Mouse (Mus musculus) hindbrain, postnatal 0 days (tissue): Measurements from ENCODE around the gene Tmpo. TPM values are rescaled to one million over a fixed set of nuclear protein-coding genes. Genes with fewer than 3 reads are reported as not detected.
A peak's percentile ranks its signal among the peaks of the same experiment; 100 is the strongest.

ENCODE experiments used
- ATAC-seq: fragments of 200-750 bp; cut with Nextera tagmentation; 2 replicates; pipeline ENCODE4 v1.8.0; 2017; ENCODE audit warnings: mild to moderate bottlenecking, moderate TSS enrichment, moderate library complexity
- DNase-seq: peaks from one replicate; pipeline ENCODE4 v3.0.0-alpha.2; 2015; ENCODE audit warnings: low spot score
- H3K27ac ChIP-seq: fragments of 300-500 bp; sonication (generic); 2 replicates; pipeline ENCODE4 v1.5.1; 2014; ENCODE audit warnings: mild to moderate bottlenecking
- H3K27me3 ChIP-seq: fragments of 300-500 bp; sonication (generic); 2 replicates; pipeline ENCODE4 v1.6.1; 2014; ENCODE audit warnings: low read length, mixed read lengths; ENCODE audit not compliant: insufficient read depth
- H3K36me3 ChIP-seq: fragments of 300-500 bp; sonication (generic); 2 replicates; pipeline ENCODE4 v1.6.1; 2014; ENCODE audit warnings: low read length, mixed read lengths; ENCODE audit not compliant: insufficient read depth
- H3K4me1 ChIP-seq: fragments of 300-500 bp; sonication (generic); 2 replicates; pipeline ENCODE4 v1.6.1; 2014; ENCODE audit warnings: antibody characterized with exemption, low read length, mixed read lengths; ENCODE audit not compliant: insufficient read depth
- H3K4me2 ChIP-seq: fragments of 300-500 bp; sonication (generic); 2 replicates; pipeline ENCODE4 v1.6.1; 2014; ENCODE audit warnings: low read depth, mild to moderate bottlenecking, low read length, moderate library complexity, mixed read lengths
- H3K4me3 ChIP-seq: fragments of 300-500 bp; sonication (generic); 2 replicates; pipeline ENCODE4 v1.5.1; 2014; ENCODE audit warnings: low read length
- H3K9ac ChIP-seq: fragments of 300-500 bp; sonication (generic); replicated peaks from 2 replicates; pipeline ENCODE4 v1.6.1; 2014; ENCODE audit warnings: mild to moderate bottlenecking, low read length, moderate library complexity, mixed read lengths
- H3K9me3 ChIP-seq: fragments of 300-500 bp; sonication (generic); 2 replicates; pipeline ENCODE4 v1.6.1; 2016; ENCODE audit warnings: low read length, mixed read lengths
- CTCF ChIP-seq: IDR thresholded peaks from 2 replicates; pipeline ENCODE4 v1.5.1; 2016; ENCODE audit warnings: antibody characterized with exemption, control low read depth, low read depth
- WGBS: fragments of 180-500 bp; shearing (Covaris S2); extraction: QIAGEN DNeasy Blood & Tissue Kit; methylation state at CpG from one replicate; pipeline ENCODE4 v1.1.7; 2014; 5-methylcytosine and 5-hydroxymethylcytosine counted together
- polyA plus RNA-seq: library from polyadenylated mRNA; unstranded; fragments of >200 nt; fragmentation: Nextera tagmentation; extraction: Ambion mirVana; gene quantifications from 2 replicates; pipeline ENCODE4 v1.2.1, GENCODE M21; 2015
- total RNA-seq: library from RNA; depleted of rRNA; stranded (reverse); fragments of >200 nt; gene quantifications from 2 replicates; pipeline ENCODE4 v1.2.3, GENCODE M21; 2014; rRNA removed

Gene Tmpo
- total RNA-seq, result 102 and 110 TPM in 2 replicates
- 66.9 and 72.1 TPM in 2 replicates for polyA plus RNA-seq

DNA sequence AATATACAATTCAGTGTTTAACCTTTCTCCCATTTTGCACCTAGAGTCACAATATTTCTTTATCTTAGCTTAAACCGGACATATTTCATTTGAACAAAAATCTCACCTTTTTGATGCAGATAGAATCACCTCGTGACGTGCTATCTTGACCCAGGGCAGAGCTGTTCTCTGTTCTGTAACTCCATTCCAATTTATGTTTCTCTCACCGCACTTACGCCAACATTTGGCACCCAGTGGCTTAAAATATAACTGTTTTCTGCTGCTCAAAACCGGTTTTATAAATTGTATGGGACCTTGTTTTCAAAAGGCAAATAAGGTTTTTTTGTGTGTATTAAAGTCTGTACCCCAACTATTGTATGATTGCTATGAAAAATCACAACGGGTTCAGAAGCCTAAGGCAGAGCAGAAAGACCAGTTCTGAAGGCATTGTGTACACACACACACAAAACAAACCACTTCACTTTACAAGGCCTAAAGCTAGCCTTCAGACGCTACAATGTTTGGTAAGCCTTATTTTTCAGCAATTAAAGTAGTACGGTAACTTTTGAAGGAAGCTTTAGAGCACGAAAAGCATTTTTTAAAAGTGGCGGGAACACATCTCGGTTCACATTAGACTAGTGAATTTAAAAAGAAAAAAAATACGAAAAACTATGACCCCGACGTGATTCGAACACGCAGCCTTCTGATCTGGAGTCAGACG is at the start of gene Tmpo:
Tmpo (minus strand) TSS at position 555 of the 700 bp plus-strand sequence.
- Histone ChIP-seq H3K4me3 (peak within 1 kb of the TSS; percentile 58), H3K27ac (peak within 1 kb of the TSS; percentile 99), H3K4me1 (peaks cover 15% of the 10 kb centered on the region; the same call in 1 of the 2 replicates), H3K9me3 (no peaks in the 10 kb centered on the region), H3K4me2 (peak within 1 kb of the TSS; percentile 67), H3K9ac (peak within 1 kb of the TSS; percentile 65), H3K36me3 (no peaks in the 10 kb centered on the region), H3K27me3 (no peaks in the 10 kb centered on the region)
- DNase-seq (no peak), ATAC-seq (no peak)
- 9% methylated on average over 18 of the region's 18 CpGs for WGBS
- TF ChIP-seq CTCF, result no peak

DNA sequence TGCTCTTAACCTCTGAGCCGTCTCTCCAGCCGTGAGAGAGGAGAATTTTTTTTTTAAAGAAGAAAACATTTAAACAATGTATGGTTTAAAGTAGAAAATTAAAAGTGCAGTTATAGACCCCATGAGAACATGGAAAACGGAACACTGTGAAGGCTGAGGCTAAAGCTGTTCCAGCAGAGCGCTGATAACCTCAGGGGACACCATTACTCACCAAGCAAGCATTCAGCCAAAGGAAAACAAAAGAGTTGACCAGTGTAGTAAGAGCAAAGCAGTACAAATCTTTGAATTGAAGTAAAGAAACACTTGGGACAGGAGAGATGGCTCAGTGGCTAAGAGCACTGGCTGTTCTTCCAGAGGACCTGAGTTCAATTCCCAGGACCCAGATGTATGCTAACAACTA is 49.3 kb upstream of the Tmpo start:
- no peak overlapping the region for H3K9ac ChIP-seq
- 0 out of 2 replicates have a peak overlapping the region, but pooled peaks have one; percentile 17 for H3K27ac ChIP-seq
- no peak for DNase-seq
- H3K4me2 ChIP-seq, result no peak overlapping the region
- no peaks in the 10 kb centered on the region for H3K36me3 ChIP-seq
- H3K27me3 ChIP-seq, result no peaks in the 10 kb centered on the region
- no peaks in the 10 kb centered on the region for H3K9me3 ChIP-seq
- 58% methylated on average over 4 of the region's 4 CpGs for WGBS
- TF ChIP-seq CTCF, result no peak
- H3K4me3 ChIP-seq, result no peak overlapping the region
- ATAC-seq, result no peak
- H3K4me1 ChIP-seq, result peaks cover 10% of the 10 kb centered on the region

DNA sequence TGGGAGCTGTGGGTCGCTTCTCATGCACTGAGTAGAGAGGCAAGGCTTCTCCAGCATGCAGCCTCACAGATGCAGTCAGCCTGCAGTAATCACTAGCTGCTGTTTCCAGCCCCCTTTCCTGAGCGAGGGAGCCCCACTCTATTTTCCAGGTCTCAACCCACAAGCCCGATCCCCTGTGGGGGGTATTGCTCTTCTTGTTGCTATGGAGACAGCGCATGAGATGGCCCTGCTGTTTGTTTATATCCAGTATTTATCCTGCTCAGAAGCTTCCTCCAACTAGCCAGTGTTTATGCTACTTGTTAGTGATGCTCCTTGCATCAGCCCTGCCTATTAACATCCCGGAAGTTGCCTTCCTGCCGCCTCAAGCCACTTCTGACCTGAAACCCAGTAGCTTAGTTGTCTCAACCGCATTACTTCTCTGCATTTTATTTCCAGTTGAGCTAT is 48.4 kb upstream of the Tmpo start:
- no peak for TF ChIP-seq CTCF
- H3K36me3 ChIP-seq, result no peaks in the 10 kb centered on the region
- no peaks in the 10 kb centered on the region for H3K9me3 ChIP-seq
- 5% methylated on average over 7 of the region's 7 CpGs for WGBS
- peak overlapping the region; percentile 17 for H3K27ac ChIP-seq
- H3K27me3 ChIP-seq, result no peaks in the 10 kb centered on the region
- H3K4me2 ChIP-seq, result peak overlapping the region; percentile 47
- peaks cover 10% of the 10 kb centered on the region for H3K4me1 ChIP-seq
- peak overlapping the region; percentile 2; the same call in 1 of the 2 replicates for H3K9ac ChIP-seq
- DNase-seq (peak; percentile 84), ATAC-seq (peak; percentile 89)
- H3K4me3 ChIP-seq, result peak overlapping the region; percentile 7

DNA sequence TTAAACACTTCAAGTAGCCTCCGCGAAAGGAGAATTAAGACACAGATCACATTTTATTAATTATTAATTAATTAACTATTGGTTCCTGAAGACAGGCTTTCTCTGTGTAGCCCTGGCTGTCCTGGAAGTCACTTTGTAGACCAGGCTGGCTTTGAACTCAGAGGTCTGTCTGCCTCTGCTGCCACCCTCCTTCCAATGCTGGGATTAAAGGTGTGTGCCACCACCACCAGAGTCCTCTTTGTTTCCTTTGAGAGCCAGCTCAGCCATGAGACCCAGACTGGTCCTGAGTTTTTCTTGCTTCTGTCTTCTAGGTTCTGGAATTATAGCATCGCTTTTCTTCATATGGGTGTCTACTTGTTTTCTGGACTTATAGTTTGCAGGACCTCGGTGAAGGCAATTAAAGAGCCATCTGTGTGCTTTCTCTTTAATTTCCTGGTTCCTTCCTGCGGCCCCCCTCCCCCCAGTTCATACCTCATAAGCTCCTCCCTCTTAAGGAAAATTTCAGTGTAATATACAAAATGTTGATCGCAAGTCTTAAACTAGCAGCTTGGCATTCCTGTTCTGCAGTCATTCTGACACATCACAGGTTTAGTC is 47.9 kb upstream of the Tmpo start:
- Histone ChIP-seq H3K9ac (peak overlapping the region; percentile 2; the same call in 1 of the 2 replicates), H3K36me3 (no peaks in the 10 kb centered on the region), H3K9me3 (no peaks in the 10 kb centered on the region), H3K4me3 (peak overlapping the region; percentile 7), H3K27ac (peak overlapping the region; percentile 17), H3K4me2 (peak overlapping the region; percentile 47), H3K27me3 (no peaks in the 10 kb centered on the region), H3K4me1 (peaks cover 10% of the 10 kb centered on the region)
- DNase-seq, result no peak
- WGBS, result 45% methylated on average over 6 of the region's 6 CpGs
- ATAC-seq, result peak; percentile 3; the same call in 1 of the 2 replicates
- peak; percentile 22; the same call in 1 of the 2 replicates for TF ChIP-seq CTCF

DNA sequence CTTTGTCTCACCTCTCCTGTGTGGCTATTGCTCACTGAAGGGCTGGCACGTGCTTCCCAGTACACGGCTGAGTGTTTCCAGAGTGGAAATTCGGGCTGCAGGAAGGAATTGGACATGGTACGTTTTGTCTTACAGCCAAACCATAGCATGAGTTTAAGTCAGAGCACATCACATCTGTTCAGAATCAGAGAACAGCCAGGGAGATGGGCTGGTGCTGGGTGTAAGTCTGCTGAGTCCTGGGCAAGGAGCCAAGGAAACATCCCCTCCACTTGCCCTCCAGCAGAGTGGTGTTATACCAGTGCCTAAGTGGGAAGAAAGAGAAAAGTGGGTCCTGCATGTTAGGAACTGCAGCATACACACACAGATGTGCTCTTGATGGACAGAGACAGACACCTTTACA is 45.9 kb upstream of the Tmpo start:
- no peak overlapping the region for H3K4me3 ChIP-seq
- no peaks in the 10 kb centered on the region for H3K27me3 ChIP-seq
- H3K36me3 ChIP-seq, result no peaks in the 10 kb centered on the region
- no peak for DNase-seq
- no peak for ATAC-seq
- H3K9me3 ChIP-seq, result no peaks in the 10 kb centered on the region
- H3K4me1 ChIP-seq, result peaks cover 10% of the 10 kb centered on the region
- WGBS, result 41% methylated on average over 4 of the region's 4 CpGs
- no peak overlapping the region for H3K9ac ChIP-seq
- no peak overlapping the region for H3K27ac ChIP-seq
- no peak overlapping the region for H3K4me2 ChIP-seq
- no peak for TF ChIP-seq CTCF

DNA sequence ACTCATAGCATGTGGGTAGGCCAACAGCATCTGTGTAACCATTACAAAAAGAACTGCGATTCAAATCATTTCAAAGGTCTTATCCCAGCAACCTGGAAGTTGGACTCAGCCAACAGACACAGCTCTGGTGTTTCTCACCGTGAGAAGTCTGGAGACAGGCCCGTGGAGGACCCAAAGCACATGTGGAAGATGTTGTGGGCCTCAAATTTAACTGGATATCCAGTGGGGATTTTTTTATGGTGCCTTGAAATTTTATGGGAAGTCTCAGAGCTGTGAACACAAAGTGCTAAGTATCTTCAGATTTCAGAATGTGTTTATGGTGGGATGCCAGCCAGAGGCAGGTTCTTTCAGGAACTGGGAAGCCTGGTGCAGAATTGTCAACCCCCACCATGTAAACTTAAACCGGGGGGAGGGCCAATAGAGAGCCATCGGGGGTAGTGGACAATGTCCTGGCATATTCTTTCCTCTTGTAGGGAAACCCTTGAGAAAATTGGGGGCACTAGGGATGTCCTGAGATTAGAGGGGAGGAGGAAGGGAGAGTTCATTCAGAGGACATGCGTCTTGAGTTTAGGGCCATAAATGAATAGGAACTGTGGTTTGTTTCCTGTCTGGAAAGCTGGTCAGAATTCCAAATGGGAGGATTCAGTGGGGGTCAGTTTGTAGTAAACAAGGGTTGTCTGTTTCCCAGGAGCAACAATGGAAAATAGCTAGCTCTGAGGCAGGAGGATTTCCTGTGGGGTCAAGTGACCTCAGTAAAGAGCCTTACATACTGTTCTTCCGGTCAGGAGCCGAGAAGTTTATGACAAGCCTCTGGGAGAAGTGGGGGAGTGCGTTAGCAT is 41.5 kb upstream of the Tmpo start:
- ATAC-seq (no peak), DNase-seq (no peak)
- Histone ChIP-seq H3K27ac (no peak overlapping the region), H3K9ac (no peak overlapping the region), H3K4me1 (no peaks in the 10 kb centered on the region), H3K9me3 (no peaks in the 10 kb centered on the region), H3K4me2 (no peak overlapping the region), H3K27me3 (no peaks in the 10 kb centered on the region), H3K4me3 (no peak overlapping the region), H3K36me3 (no peaks in the 10 kb centered on the region)
- 72% methylated on average over 9 of the region's 9 CpGs for WGBS
- TF ChIP-seq CTCF, result no peak
